In the genomic region with DNA sequence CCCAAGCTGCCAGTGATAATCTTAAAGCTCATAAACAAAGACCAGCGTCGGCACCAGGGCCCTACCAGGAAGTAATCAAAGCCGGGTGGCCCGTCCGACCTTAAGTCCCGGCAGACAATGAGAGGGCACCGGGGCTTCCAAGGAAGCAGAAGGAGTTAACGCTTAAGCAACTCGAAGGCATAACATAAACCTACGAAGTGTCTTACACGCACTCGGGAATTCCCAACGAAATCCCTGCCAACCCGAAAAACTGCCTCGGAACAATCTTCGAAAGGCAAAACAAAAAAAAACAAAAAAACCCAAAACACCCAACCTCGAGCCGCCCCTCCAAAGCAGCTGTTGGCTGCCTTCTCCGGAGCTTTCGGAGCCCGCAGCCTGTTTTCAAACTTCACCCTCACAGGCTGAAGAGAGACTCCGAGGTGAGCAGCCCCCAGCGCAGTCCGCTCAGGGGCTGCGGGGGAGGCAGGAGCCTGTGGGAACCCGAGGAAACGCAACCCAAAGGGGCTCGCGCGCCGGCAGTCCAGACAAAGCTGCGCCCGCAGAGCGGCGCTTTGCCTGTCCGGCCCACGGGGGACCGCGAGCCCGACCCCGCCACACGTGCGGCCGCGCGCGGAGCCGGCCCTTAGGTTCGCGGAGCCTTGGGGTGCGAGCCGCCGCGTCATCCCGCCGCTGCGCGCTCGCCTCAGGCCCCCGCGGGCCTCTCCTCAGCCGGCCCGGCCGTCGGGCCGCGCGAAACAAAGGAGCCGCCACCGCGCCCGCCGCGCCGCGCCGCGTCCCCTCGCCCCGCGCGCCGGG, we compare ENCODE assay signal across 7 mouse cellular contexts. TPM values are rescaled to one million over a fixed set of nuclear protein-coding genes. Genes with fewer than 3 reads are reported as not detected.
DNase-seq lines count a peak whose midpoint lies in the region; ATAC-seq and TF ChIP-seq lines count a peak whose summit lies in the region.

No protein-coding gene starts in this region.

- in situ Hi-C loops in ES-E14 (cut with MboI; ENCODE audit: low sequenced_read_pairs in 2 of 2, unreplicated experiment in 2 of 2), result no loop called here

- H3K9ac ChIP-seq in ES-E14 (ENCODE audit: insufficient read depth, low read depth, low read length, poor library complexity, severe bottlenecking), result peak overlapping the region; percentile 73
- peak overlapping the region; percentile 97 for H3K9ac ChIP-seq in heart, postnatal 0 days (replicated peaks; ENCODE audit: low read depth, low read length)
- peak overlapping the region; percentile 97 for H3K9ac ChIP-seq in midbrain, embryonic 14.5 days (replicated peaks; ENCODE audit: low read length)
- H3K9ac ChIP-seq in stomach, embryonic 14.5 days (replicated peaks; ENCODE audit: low read depth, low read length), result peak overlapping the region; percentile 96

- TF ChIP-seq CTCF in embryonic fibroblast, embryonic 13.5 days (IDR thresholded peaks at IDR 0.05; ENCODE audit: borderline replicate concordance, insufficient read depth, low read length), result no peak
- no peak for TF ChIP-seq CTCF in heart, postnatal 0 days (IDR thresholded peaks at IDR 0.05; ENCODE audit: low read depth)

- no peak for DNase-seq in ES-E14 (ENCODE audit: low read depth, low spot score)
- DNase-seq in adrenal gland, adult 18-20 months (ENCODE audit: low spot score in 2 of 2), result peak; percentile 50 to 54
- DNase-seq in heart, postnatal 0 days (ENCODE audit: low spot score), result peak; percentile 41
- DNase-seq in kidney, postnatal 4 days, result peak; percentile 63 to 76
- peak; percentile 77 for DNase-seq in midbrain, embryonic 14.5 days

- no peaks in the 10 kb centered on the region for H3K9me3 ChIP-seq in ES-E14 (ENCODE audit: control insufficient read depth, insufficient read depth, low read depth, low read length)
- no peaks in the 10 kb centered on the region for H3K9me3 ChIP-seq in heart, postnatal 0 days (replicated peaks; ENCODE audit: control insufficient read depth, low read length)
- H3K9me3 ChIP-seq in midbrain, embryonic 14.5 days (ENCODE audit: control insufficient read depth, low read length), result no peaks in the 10 kb centered on the region
- no peaks in the 10 kb centered on the region for H3K9me3 ChIP-seq in stomach, embryonic 14.5 days (ENCODE audit: control insufficient read depth, low read depth, low read length)

- H3K4me2 ChIP-seq in heart, postnatal 0 days (ENCODE audit: low read depth, low read length), result peak overlapping the region; percentile 69
- peak overlapping the region; percentile 83 for H3K4me2 ChIP-seq in midbrain, embryonic 14.5 days (ENCODE audit: low read length)
- H3K4me2 ChIP-seq in stomach, embryonic 14.5 days (replicated peaks; ENCODE audit: low read depth, low read length), result peak overlapping the region; percentile 64

- no peaks in the 10 kb centered on the region for H3K27me3 ChIP-seq in heart, postnatal 0 days (ENCODE audit: control insufficient read depth, insufficient read depth, low read length)
- H3K27me3 ChIP-seq in midbrain, embryonic 14.5 days (ENCODE audit: control insufficient read depth, insufficient read depth, low read length), result no peaks in the 10 kb centered on the region
- H3K27me3 ChIP-seq in stomach, embryonic 14.5 days (ENCODE audit: control insufficient read depth, insufficient read depth, low read length), result no peaks in the 10 kb centered on the region

- peak; percentile 57 for ATAC-seq in heart, postnatal 0 days (ENCODE audit: insufficient read depth, low read depth)
- peak; percentile 68 for ATAC-seq in midbrain, embryonic 14.5 days (ENCODE audit: low FRiP score, low TSS enrichment)
- ATAC-seq in stomach, embryonic 14.5 days (ENCODE audit: insufficient number of reproducible peaks, insufficient read depth, low FRiP score, low read depth), result peak; percentile 34

- no peaks in the 10 kb centered on the region for H3K36me3 ChIP-seq in ES-E14 (ENCODE audit: control insufficient read depth, insufficient read depth, low read length, poor library complexity, severe bottlenecking)
- no peaks in the 10 kb centered on the region for H3K36me3 ChIP-seq in heart, postnatal 0 days (replicated peaks; ENCODE audit: control insufficient read depth, insufficient read depth, low read length)
- no peaks in the 10 kb centered on the region for H3K36me3 ChIP-seq in midbrain, embryonic 14.5 days (ENCODE audit: control insufficient read depth, insufficient read depth, low read length)
- no peaks in the 10 kb centered on the region for H3K36me3 ChIP-seq in stomach, embryonic 14.5 days (ENCODE audit: control insufficient read depth, insufficient read depth, low read length)

- under 1% methylated on average over 53 of the region's 83 CpGs for WGBS in heart, postnatal 0 days
- under 1% methylated on average over 83 of the region's 83 CpGs for WGBS in midbrain, embryonic 14.5 days
- WGBS in stomach, embryonic 14.5 days, result under 1% methylated on average over 74 of the region's 83 CpGs

- peak overlapping the region; percentile 72 to 87 for H3K4me3 ChIP-seq in ES-E14 (ENCODE audit: insufficient read depth in 1 of 2, low read depth in 1 of 2, low read length in 2 of 2, poor library complexity in 1 of 2, severe bottlenecking in 1 of 2)
- peak overlapping the region; percentile 99 for H3K4me3 ChIP-seq in embryonic fibroblast, embryonic 13.5 days (ENCODE audit: insufficient read depth, low read length)
- H3K4me3 ChIP-seq in heart, postnatal 0 days (ENCODE audit: low read depth, low read length), result peak overlapping the region; percentile 94
- H3K4me3 ChIP-seq in midbrain, embryonic 14.5 days (replicated peaks; ENCODE audit: low read depth, low read length), result peak overlapping the region; percentile 91
- peak overlapping the region; percentile 76 for H3K4me3 ChIP-seq in stomach, embryonic 14.5 days (ENCODE audit: low read depth, low read length)

- TF ChIP-seq POLR2A in embryonic fibroblast, embryonic 13.5 days (IDR thresholded peaks at IDR 0.05; ENCODE audit: low read depth, low read length), result 0 out of 2 replicates have a peak, but pooled peaks have one; percentile 14

- TF ChIP-seq EP300 in heart, postnatal 0 days (IDR thresholded peaks at IDR 0.05; ENCODE audit: low read depth), result no peak

- H3K27ac ChIP-seq in ES-E14 (ENCODE audit: insufficient read depth, low read depth, low read length, poor library complexity, severe bottlenecking), result no peak overlapping the region
- no peak overlapping the region; the same call in 1 of the 2 replicates for H3K27ac ChIP-seq in embryonic fibroblast, embryonic 13.5 days (ENCODE audit: insufficient read depth, low read length)
- H3K27ac ChIP-seq in heart, postnatal 0 days (ENCODE audit: low read depth), result peak overlapping the region; percentile 96
- H3K27ac ChIP-seq in midbrain, embryonic 14.5 days (replicated peaks; ENCODE audit: low read depth, low read length), result peak overlapping the region; percentile 94
- peak overlapping the region; percentile 94 for H3K27ac ChIP-seq in stomach, embryonic 14.5 days (ENCODE audit: low read length)

- H3K4me1 ChIP-seq in ES-E14 (ENCODE audit: control insufficient read depth in 2 of 2, insufficient read depth in 2 of 2, low read length in 2 of 2, poor library complexity in 1 of 2), result 0 out of 4 replicates have a peak, but pooled peaks cover 0 to 2% of the 10 kb centered on the region in 2 experiments
- peaks cover 4% of the 10 kb centered on the region; the same call in 1 of the 2 replicates for H3K4me1 ChIP-seq in embryonic fibroblast, embryonic 13.5 days (ENCODE audit: control insufficient read depth, insufficient read depth, low read length)
- H3K4me1 ChIP-seq in heart, postnatal 0 days (ENCODE audit: control insufficient read depth, insufficient read depth), result peaks cover 23% of the 10 kb centered on the region
- H3K4me1 ChIP-seq in midbrain, embryonic 14.5 days (ENCODE audit: control insufficient read depth, insufficient read depth, low read length), result peaks cover 22% of the 10 kb centered on the region
- H3K4me1 ChIP-seq in stomach, embryonic 14.5 days (ENCODE audit: control insufficient read depth, insufficient read depth, low read length), result peaks cover 39% of the 10 kb centered on the region

TF ChIP-seq in ES-E14, 5 proteins besides CTCF, POLR2A, EP300 and RAD21:
- no peak for TF ChIP-seq CHD2 (IDR thresholded peaks at IDR 0.05; ENCODE audit: low read depth, low read length)
- TF ChIP-seq MAFK (IDR thresholded peaks at IDR 0.05; ENCODE audit: insufficient read depth, low read depth, low read length), result no peak

RNA-seq across cellular contexts. Expression of gene Usp3, which starts 0.9 kb away (rescaled TPM):
- total RNA-seq in ES-E14 (2012; rRNA removed), result 11.9 and 12.4 TPM in 2 replicates
- total RNA-seq in adrenal gland, adult 18-20 months (2021), result 10 to 100 TPM; 33.0 to 41.0 TPM
- polyA plus RNA-seq in embryonic fibroblast, embryonic 13.5 days (2011; ENCODE audit: insufficient read length, low read depth, missing spikeins), result 44.2 and 47.2 TPM in 2 replicates
- total RNA-seq in heart, postnatal 0 days (2014; rRNA removed; ENCODE audit: low replicate concordance), result 53.4 and 275 TPM in 2 replicates
- 31.8 and 39.4 TPM in 2 replicates for polyA plus RNA-seq in heart, postnatal 0 days (2015; fragmentation: Nextera tagmentation; extraction: Ambion mirVana)
- polyA plus RNA-seq in midbrain, embryonic 14.5 days (2014; fragmentation: Nextera tagmentation; extraction: Ambion mirVana), result 70.0 and 104 TPM in 2 replicates
- polyA plus RNA-seq in stomach, embryonic 14.5 days (2014; fragmentation: Nextera tagmentation; extraction: Ambion mirVana), result 74.3 and 81.4 TPM in 2 replicates

Comparison
In these comparisons a context has a peak if more than half of its experiments do, and no peak if none do; other contexts are left out.
1. H3K27ac ChIP-seq: peak in heart, postnatal 0 days (single experiment), midbrain, embryonic 14.5 days (single experiment) and stomach, embryonic 14.5 days (single experiment); none in ES-E14 (single experiment) and embryonic fibroblast, embryonic 13.5 days (single experiment).
2. Peak in every context shown above with its lines, with median percentiles within 50 percentile points of each other: H3K4me3 ChIP-seq, H3K9ac ChIP-seq, ATAC-seq and H3K4me2 ChIP-seq.